Mouse (Mus musculus) forebrain, embryonic 15.5 days (tissue): ENCODE results near the gene Hist1h2aa. TPM values are rescaled to one million over a fixed set of nuclear protein-coding genes. Genes with fewer than 3 reads are reported as not detected.

Experiments
- ATAC-seq: fragments of 200-750 bp; cut with Nextera tagmentation; replicated peaks from 2 replicates; pipeline ENCODE4 v1.8.0; 2017; ENCODE audit warnings: mild to moderate bottlenecking, moderate TSS enrichment, moderate library complexity
- H3K27ac ChIP-seq: fragments of 300-500 bp; sonication (generic); replicated peaks from 2 replicates; pipeline ENCODE4 v1.5.1; 2015; ENCODE audit warnings: mild to moderate bottlenecking, inconsistent platforms
- H3K27me3 ChIP-seq: fragments of 300-500 bp; sonication (generic); 2 replicates; pipeline ENCODE4 v1.6.1; 2015; ENCODE audit warnings: inconsistent platforms
- H3K36me3 ChIP-seq: fragments of 300-500 bp; sonication (generic); 2 replicates; pipeline ENCODE4 v1.6.1; 2015; ENCODE audit warnings: mild to moderate bottlenecking, inconsistent platforms
- H3K4me1 ChIP-seq: fragments of 300-500 bp; sonication (generic); 2 replicates; pipeline ENCODE4 v1.6.1; 2015; ENCODE audit warnings: inconsistent platforms
- H3K4me2 ChIP-seq: fragments of 300-500 bp; sonication (generic); replicated peaks from 2 replicates; pipeline ENCODE4 v1.6.1; 2015; ENCODE audit warnings: mild to moderate bottlenecking, inconsistent platforms
- H3K4me3 ChIP-seq: fragments of 300-500 bp; sonication (generic); 2 replicates; pipeline ENCODE4 v1.5.1; 2015; ENCODE audit warnings: mild to moderate bottlenecking, inconsistent platforms
- H3K9ac ChIP-seq: fragments of 300-500 bp; sonication (generic); replicated peaks from 2 replicates; pipeline ENCODE4 v1.6.1; 2015; ENCODE audit warnings: mild to moderate bottlenecking, inconsistent platforms
- H3K9me3 ChIP-seq: fragments of 300-500 bp; sonication (generic); 2 replicates; pipeline ENCODE4 v1.6.1; 2016; ENCODE audit warnings: inconsistent platforms
- WGBS: fragments of 180-500 bp; shearing (Covaris S2); methylation state at CpG from one replicate; pipeline ENCODE4 v1.1.7; 2015; ENCODE audit warnings: mixed read lengths; 5-methylcytosine and 5-hydroxymethylcytosine counted together
- polyA plus RNA-seq: library from polyadenylated mRNA; unstranded; fragments of >200 nt; fragmentation: Nextera tagmentation; extraction: Ambion mirVana; gene quantifications from 2 replicates; pipeline ENCODE4 v1.2.1, GENCODE M21; 2015

The Hist1h2aa gene
- not detected in 2 replicates for polyA plus RNA-seq

DNA sequence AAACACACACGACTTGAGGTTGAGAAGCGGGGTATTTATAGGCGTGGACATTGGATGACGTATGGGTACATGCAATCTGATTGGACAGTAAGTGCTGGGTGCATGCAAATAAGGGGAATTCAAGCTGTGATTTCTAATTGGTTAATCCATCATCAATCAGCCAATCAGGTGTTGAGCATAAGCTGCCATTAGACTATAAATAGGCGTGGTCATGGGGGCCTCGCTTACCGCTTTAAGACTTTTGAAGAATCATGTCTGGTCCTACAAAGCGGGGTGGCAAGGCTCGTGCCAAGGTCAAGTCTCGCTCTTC, at the start of gene Hist1h2aa:
TSS of gene Hist1h2aa (plus strand) at position 252 of the 310 bp plus-strand sequence.
- Histone ChIP-seq H3K36me3 (no peaks in the 10 kb centered on the region), H3K4me1 (0 out of 2 replicates have a peak, but pooled peaks cover 6% of the 10 kb centered on the region), H3K9ac (no peak within 1 kb of the TSS), H3K27ac (no peak within 1 kb of the TSS), H3K4me3 (no peak within 1 kb of the TSS), H3K4me2 (no peak within 1 kb of the TSS), H3K27me3 (no peaks in the 10 kb centered on the region), H3K9me3 (no peaks in the 10 kb centered on the region)
- ATAC-seq: no peak
- WGBS: 94% methylated on average over 10 of the region's 10 CpGs

DNA sequence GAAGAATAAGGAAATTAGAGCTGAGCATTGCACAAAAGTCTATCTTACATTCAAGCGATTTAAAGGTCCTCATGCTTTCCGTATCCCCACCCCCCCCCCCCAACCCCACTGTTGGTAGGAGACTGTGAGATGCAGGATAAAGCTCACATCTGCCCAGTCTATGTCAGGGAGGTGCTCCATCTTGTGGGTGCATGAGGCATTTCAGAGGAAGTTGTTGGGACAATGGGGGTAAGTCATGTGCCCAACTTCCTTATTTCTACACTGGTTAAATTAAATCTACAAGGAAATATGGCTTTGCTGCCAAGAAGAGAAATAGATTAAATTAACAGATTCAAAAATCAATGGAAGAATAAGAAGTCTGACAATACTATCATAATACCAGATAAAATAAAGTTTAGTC, 48.7 kb upstream of the Hist1h2aa start:
- H3K9me3 ChIP-seq: no peaks in the 10 kb centered on the region
- no peaks in the 10 kb centered on the region for H3K36me3 ChIP-seq
- no peaks in the 10 kb centered on the region for H3K27me3 ChIP-seq
- 0 out of 2 replicates have a peak, but pooled peaks have one; percentile 48 for ATAC-seq
- no peak overlapping the region for H3K4me2 ChIP-seq
- no peak overlapping the region for H3K27ac ChIP-seq
- WGBS: 32% methylated on average over 2 of the region's 2 CpGs
- no peak overlapping the region for H3K9ac ChIP-seq
- no peak overlapping the region for H3K4me3 ChIP-seq
- no peaks in the 10 kb centered on the region for H3K4me1 ChIP-seq

DNA sequence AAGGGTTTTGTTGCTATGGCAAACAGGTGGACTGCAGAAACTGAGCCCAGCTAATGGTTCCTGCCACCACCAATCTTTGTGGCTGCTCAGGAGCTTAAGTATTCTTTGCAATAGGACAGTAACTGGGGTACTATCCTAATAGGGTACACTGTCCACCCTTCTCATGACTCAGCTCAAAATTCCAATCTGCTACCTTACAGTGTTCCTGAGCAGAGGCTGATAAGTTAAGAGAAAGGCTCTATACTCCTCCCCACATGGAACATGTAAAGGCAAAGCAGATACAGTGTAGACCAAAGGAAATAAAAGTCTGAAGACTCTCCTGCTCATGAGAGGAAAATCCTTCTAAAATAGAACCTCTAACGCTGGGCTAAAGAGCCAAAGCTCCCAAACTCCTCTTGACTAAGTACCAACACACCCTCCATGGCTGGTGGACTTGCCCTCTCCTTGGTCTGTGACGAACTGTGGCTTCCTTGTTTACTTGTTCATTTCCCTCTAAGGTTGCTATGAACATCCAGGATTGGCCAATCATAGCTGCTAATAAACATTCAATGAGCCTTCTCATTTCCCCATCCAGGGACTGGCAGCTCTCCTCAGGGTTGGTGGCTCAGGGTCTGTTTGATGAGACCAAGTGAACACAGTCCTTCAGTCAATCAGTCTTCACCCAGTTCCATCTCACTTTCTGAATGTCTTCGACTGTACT, 47.1 kb upstream of the Hist1h2aa start:
- Histone ChIP-seq H3K27ac (no peak overlapping the region), H3K9me3 (no peaks in the 10 kb centered on the region), H3K4me1 (no peaks in the 10 kb centered on the region), H3K9ac (no peak overlapping the region), H3K4me2 (no peak overlapping the region), H3K4me3 (no peak overlapping the region), H3K36me3 (no peaks in the 10 kb centered on the region), H3K27me3 (no peaks in the 10 kb centered on the region)
- WGBS: 87% methylated on average over 3 of the region's 3 CpGs
- no peak for ATAC-seq

DNA sequence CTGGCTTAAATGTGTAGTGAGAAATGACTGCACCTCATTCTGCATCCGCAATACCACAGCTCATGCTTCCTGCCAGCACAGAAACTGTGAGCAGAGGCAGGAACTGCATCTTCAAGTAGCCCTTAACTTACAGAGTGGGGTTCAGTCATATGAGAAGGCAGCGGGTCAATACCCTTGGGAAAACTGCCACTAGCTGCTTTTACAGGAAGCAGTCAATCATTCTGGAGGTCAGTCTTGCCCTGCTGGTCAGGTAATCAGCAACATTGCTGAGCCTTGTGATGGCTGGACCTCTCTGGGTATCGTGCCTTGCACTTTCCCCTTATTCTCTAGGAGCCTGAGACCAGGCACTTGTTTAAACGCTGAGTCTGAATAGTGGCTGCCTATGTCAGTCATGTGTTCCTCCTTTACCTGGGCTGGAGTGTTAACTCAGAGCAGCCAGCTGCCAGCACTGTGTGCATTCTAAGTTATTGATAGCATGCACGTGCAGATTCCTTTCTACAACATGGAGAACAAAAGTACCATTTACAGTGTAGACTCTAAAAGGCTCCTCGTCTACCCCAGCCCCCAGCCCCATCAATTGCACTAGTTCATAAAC, 45.2 kb upstream of the Hist1h2aa start:
- whole genome bisulfite sequencing: 74% methylated on average over 6 of the region's 6 CpGs
- Histone ChIP-seq H3K9me3 (no peaks in the 10 kb centered on the region), H3K27ac (no peak overlapping the region), H3K9ac (no peak overlapping the region), H3K36me3 (no peaks in the 10 kb centered on the region), H3K4me1 (peaks cover 5% of the 10 kb centered on the region; the same call in 1 of the 2 replicates), H3K27me3 (no peaks in the 10 kb centered on the region), H3K4me2 (no peak overlapping the region), H3K4me3 (no peak overlapping the region)
- no peak for ATAC-seq

DNA sequence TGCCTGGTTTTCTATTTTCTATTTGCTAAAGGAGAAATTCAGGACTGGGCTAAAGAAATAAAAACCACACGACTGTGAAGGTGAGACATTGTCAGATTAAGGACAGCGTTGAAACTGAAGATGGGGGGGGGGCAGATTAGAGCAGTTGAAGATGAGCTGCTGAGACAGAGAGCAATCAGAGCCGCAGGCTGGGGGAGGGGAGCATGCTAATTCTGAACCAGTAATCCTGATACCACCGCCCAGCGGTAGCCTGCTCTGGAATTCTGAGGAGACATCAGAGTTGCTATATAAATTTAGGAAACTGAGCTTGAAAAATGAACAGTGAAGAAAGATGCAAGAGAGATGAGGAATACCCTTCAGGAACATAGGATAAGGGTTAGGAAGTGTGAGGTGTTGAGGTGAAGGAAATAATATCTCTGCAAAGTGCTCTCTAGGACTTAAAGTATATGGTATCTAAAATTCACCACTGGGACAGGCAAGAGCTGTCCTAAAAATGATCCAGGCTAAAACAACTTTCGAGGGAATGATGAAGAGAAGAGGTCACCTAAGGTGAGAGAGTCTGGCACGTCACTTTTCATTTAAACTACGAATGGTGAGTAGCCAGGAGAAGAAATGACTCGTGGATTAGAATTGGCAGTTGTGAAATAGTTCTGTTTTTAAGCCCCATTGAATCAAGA, 41.5 kb upstream of the Hist1h2aa start:
- Histone ChIP-seq H3K27ac (no peak overlapping the region), H3K4me2 (no peak overlapping the region), H3K9me3 (no peaks in the 10 kb centered on the region), H3K9ac (no peak overlapping the region), H3K4me1 (peaks cover 5% of the 10 kb centered on the region; the same call in 1 of the 2 replicates), H3K27me3 (no peaks in the 10 kb centered on the region), H3K36me3 (no peaks in the 10 kb centered on the region), H3K4me3 (no peak overlapping the region)
- no peak for ATAC-seq
- 15% methylated on average over 9 of the region's 9 CpGs for WGBS

DNA sequence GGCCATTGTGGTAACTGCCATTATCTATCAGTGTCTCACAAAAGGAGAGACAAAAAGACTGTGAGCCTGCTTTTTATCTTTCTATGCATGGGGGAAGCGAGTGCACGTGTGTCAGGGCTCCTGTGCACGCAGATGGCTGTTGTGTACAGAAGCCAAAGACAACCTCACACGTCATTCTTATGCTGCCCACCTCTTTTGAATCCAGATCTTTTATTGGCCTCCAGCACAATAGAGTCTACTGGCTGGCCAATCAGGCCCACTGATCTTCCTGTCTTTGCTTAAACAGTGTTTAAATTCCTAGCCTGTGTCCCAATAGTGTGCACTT, 41.0 kb upstream of the Hist1h2aa start:
- Histone ChIP-seq H3K4me1 (peaks cover 5% of the 10 kb centered on the region; the same call in 1 of the 2 replicates), H3K4me2 (no peak overlapping the region), H3K36me3 (no peaks in the 10 kb centered on the region), H3K9me3 (no peaks in the 10 kb centered on the region), H3K27ac (no peak overlapping the region), H3K9ac (no peak overlapping the region), H3K4me3 (no peak overlapping the region), H3K27me3 (no peaks in the 10 kb centered on the region)
- WGBS: 10% methylated on average over 4 of the region's 4 CpGs
- ATAC-seq: peak; percentile 60; the same call in 1 of the 2 replicates

DNA sequence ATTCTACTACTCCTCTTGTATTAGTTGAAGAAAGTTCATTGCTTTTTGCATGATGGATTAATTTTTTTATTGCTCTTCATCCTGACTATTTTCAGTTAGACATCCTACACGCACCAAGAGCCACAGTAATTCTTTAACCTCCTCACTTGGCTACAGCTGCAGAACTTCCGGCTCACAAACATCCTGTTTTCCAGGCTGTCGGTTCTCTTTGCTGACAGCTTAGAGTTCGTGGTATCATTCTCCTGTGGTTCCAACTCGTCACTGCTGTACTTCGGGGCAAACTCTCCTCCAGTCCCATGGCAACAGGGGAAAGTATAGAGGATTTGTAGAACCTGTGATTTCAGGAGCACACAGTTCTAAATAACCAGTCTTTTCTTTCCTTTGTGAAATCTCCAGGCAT, 36.0 kb upstream of the Hist1h2aa start:
- Histone ChIP-seq H3K4me2 (no peak overlapping the region), H3K27ac (no peak overlapping the region), H3K4me3 (no peak overlapping the region), H3K9ac (no peak overlapping the region), H3K9me3 (no peaks in the 10 kb centered on the region), H3K27me3 (no peaks in the 10 kb centered on the region), H3K4me1 (peaks cover 1% of the 10 kb centered on the region; the same call in 1 of the 2 replicates), H3K36me3 (no peaks in the 10 kb centered on the region)
- ATAC-seq: no peak
- WGBS: 47% methylated on average over 6 of the region's 6 CpGs

DNA sequence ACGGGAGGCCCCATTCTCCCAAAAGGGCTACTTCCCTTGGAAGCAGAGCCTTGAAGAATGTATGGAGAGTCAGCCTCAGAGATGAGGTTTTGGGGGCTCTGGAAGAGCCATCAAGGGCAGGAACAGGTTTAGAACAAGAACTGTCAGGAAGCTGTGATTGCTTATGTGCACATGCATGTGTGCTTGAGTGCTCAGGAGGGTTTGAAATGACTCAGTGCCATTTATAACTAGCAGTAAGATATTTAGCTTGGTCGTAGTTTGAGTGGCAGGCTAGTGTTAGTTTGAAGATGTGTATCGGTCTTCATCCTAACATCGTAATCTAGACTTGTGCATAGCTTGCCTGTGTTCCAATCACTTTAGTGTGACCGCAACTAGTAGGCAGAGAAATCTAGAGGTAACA, 27.4 kb upstream of the Hist1h2aa start:
- Histone ChIP-seq H3K36me3 (no peaks in the 10 kb centered on the region), H3K4me1 (no peaks in the 10 kb centered on the region), H3K9ac (no peak overlapping the region), H3K9me3 (no peaks in the 10 kb centered on the region), H3K4me3 (no peak overlapping the region), H3K27ac (no peak overlapping the region), H3K27me3 (no peaks in the 10 kb centered on the region), H3K4me2 (no peak overlapping the region)
- WGBS: 95% methylated on average over 5 of the region's 5 CpGs
- ATAC-seq: no peak

DNA sequence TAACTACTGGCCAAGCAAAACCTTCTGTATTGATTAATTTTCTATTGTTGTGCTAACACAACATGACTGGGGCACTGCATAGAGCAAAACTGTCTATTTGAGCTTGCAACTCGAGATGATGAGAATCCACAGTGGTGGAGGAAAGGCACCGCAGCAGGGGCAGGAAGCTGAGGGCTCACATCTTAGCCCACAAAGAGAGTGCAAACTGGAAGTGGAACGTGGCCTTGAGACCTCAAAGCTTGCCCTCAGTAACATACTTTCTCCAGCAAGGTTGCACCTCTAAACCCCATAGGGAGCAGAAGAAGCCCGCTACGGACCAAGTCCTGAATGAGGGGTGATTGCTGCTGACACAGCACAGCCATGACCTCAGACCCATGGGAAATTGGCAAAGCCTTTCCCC, 24.1 kb upstream of the Hist1h2aa start:
- H3K36me3 ChIP-seq: no peaks in the 10 kb centered on the region
- H3K4me3 ChIP-seq: no peak overlapping the region
- H3K9ac ChIP-seq: no peak overlapping the region
- H3K27me3 ChIP-seq: no peaks in the 10 kb centered on the region
- ATAC-seq: no peak
- WGBS: 86% methylated on average over 5 of the region's 5 CpGs
- H3K27ac ChIP-seq: no peak overlapping the region
- no peaks in the 10 kb centered on the region for H3K4me1 ChIP-seq
- no peak overlapping the region for H3K4me2 ChIP-seq
- H3K9me3 ChIP-seq: no peaks in the 10 kb centered on the region

DNA sequence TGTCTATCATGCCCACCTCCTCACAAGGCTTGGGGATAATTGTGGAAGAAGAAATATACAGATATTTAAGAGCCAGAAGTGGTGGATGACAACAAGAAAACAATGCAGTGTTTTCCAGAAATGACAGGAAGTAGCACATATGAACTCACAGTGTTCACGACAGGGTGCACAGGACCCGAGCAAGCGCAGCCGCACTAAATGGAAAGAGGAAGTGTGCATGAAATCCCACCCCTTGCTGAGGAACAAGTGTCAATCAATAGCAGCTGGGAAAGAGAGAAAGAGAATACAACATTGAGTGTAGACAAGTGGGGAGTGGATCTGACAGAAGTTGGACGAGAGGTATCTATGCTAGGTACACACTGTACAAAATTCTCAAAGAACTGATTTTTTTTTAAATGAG, 22.9 kb upstream of the Hist1h2aa start:
- Histone ChIP-seq H3K27me3 (no peaks in the 10 kb centered on the region), H3K9me3 (no peaks in the 10 kb centered on the region), H3K4me3 (no peak overlapping the region), H3K4me2 (no peak overlapping the region), H3K36me3 (no peaks in the 10 kb centered on the region), H3K4me1 (no peaks in the 10 kb centered on the region), H3K9ac (no peak overlapping the region), H3K27ac (no peak overlapping the region)
- WGBS: 88% methylated on average over 5 of the region's 5 CpGs
- ATAC-seq: no peak

DNA sequence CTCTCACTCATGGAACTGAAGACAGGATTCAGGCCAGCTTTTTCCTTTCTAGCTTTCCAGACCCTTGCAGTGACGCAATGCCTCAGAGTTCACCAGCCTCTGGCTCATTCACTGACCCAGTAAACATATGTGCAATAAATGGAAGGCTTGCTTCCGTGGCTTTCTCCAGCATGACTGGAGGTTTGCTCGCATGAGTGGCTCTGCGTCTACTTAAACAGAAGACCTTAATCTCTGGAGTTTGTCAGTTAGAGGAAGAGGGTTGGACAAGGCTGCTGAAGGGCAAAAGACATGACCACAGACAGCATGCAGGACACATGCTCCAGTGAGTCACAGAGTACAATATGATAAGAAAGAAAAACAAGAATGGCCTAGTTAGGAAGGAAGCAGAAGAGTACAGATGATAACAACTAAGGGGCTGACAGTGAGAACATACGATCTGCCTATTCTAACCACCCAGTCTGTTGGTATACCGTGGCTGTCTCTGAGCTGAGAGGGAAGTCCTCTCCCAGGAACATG, 20.4 kb upstream of the Hist1h2aa start:
- Histone ChIP-seq H3K9ac (no peak overlapping the region), H3K9me3 (no peaks in the 10 kb centered on the region), H3K27ac (no peak overlapping the region), H3K4me1 (no peaks in the 10 kb centered on the region), H3K4me3 (no peak overlapping the region), H3K4me2 (no peak overlapping the region), H3K27me3 (no peaks in the 10 kb centered on the region), H3K36me3 (no peaks in the 10 kb centered on the region)
- 62% methylated on average over 6 of the region's 6 CpGs for WGBS
- no peak for ATAC-seq

DNA sequence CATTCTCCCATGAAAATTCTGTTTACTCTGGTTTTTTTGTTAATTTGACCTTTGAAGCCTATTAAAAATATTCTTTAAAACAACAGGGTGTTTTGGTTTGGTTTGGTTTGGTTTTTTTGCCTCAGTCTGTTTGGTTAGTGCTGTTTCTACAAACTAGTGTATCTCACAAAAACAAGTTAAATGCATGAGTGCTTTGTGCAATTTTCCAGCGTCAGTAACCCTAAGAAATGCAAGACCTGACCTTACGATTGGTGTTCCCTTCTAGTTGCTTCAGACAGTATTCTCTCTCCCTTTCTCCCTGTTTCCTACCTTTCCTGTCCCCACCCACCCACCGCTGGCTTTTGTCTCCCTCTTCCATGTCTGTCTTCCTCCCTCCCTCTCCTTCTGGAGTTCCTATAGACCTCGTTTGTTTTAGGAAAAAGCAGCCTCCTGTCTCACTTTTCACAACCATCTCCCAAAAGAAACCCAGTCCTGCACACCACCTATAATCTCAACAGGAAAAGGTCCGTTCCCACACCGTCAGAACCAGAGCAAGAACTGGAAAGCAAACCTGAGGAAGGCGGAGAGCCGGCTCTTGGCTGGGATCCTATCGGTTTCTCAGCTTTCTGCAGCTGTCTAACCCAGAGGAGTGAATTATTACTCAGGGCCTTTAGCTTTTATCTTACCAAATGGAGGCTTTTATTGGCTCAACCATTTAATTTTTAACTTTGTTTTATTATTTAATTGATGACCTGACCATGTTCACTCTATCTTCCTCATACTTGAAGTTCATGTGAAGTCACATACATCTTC, 19.7 kb upstream of the Hist1h2aa start, which contains the start of gene Slc17a4:
TSS of gene Slc17a4 (minus strand) at position 634 of the 792 bp plus-strand sequence.
- Histone ChIP-seq H3K4me3 (no peak within 1 kb of the TSS), H3K4me1 (no peaks in the 10 kb centered on the region), H3K36me3 (no peaks in the 10 kb centered on the region), H3K27ac (no peak within 1 kb of the TSS), H3K9ac (no peak within 1 kb of the TSS), H3K9me3 (no peaks in the 10 kb centered on the region), H3K4me2 (no peak within 1 kb of the TSS), H3K27me3 (no peaks in the 10 kb centered on the region)
- WGBS: 77% methylated on average over 9 of the region's 9 CpGs
- ATAC-seq: no peak
